Mouse (Mus musculus) 3134 (cell line): ENCODE results near the gene Gm3543.
"Not testable (repeated sequence)": the region's sequence is repeated elsewhere in the genome, so short reads cannot be mapped to it uniquely, and the experiment has no call there.

ENCODE experiments used
- DNase-seq: peaks from one replicate; pipeline ENCODE4 v3.0.0-alpha.2; 2011; ENCODE audit warnings: low spot score; ENCODE audit not compliant: insufficient read length; ENCODE audit errors: extremely low read depth

Gm3543 gene

GRCm38 (mm10) chr14:41983225-41983624 lies at the start of gene Gm3543:
TSS of gene Gm3543 (minus strand) at chr14:41983325.
- not testable (repeated sequence) for DNase-seq

- not testable (repeated sequence) for DNase-seq
Measured at GRCm38 (mm10) chr14:41968596-41968995, 14.5 kb downstream of the Gm3543 start.

- DNase-seq, result not testable (repeated sequence)
Measured at GRCm38 (mm10) chr14:41967827-41968226, 15.3 kb downstream of the Gm3543 start, which contains the start of gene Gm6401. TSS of gene Gm6401 (minus strand) at chr14:41967927.

DNA sequence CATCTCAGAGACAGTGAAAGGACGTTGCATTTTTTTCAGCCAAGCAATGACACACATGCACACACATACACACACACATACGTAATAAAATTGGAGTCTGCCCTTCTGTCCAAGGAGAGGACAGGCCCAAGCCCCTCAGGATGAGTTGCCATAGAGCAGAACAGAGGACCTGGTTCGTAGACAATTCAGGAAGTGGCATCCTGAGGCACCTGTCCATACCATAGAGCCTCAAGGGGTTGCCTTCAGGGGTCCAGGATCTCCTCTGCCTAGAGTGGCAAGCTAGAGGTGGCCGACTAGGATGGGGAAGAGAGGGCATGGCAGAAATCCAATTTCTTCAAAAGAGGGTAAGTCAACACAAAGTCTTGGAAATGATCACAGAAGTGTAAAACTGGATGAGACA lies 19.0 kb downstream of the Gm3543 start:
- not testable (repeated sequence) for DNase-seq

DNA sequence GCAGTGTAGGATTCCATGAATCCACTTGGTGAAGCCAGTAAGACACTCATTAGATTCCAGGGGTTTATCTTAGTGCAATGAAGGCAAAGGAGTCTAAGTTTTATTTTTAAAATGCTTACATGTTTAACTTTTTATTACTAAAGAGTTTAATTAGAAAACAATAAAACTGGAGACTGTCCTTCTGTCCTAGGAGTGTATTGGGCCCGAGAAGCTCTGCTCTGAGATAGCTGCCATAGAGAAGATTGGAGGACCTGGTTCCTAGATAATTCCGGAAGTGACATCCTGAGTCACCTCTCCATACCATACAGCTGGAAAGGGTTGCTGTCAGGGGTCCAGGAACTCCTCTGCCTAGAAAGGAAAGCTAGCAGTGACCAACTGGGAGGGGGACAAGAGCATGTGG lies 39.4 kb downstream of the Gm3543 start, which contains the start of gene 1700024B05Rik:
1700024B05Rik (plus strand) TSS at position 301 of the 400 bp plus-strand sequence.
- DNase-seq, result not testable (repeated sequence)
